Mouse (Mus musculus) stomach, embryonic 14.5 days (tissue): Measurements from ENCODE around the gene Cdk14. TPM values are rescaled to one million over a fixed set of nuclear protein-coding genes. Genes with fewer than 3 reads are reported as not detected.

Experiments
- ATAC-seq: fragments of 200-750 bp; cut with Nextera tagmentation; 2 replicates; pipeline ENCODE4 v1.8.0; 2017; ENCODE audit warnings: low read depth, moderate TSS enrichment; ENCODE audit not compliant: insufficient number of reproducible peaks, insufficient read depth, low FRiP score
- H3K27ac ChIP-seq: fragments of 300-500 bp; sonication (generic); 2 replicates; pipeline ENCODE4 v1.5.1; 2014; ENCODE audit warnings: mild to moderate bottlenecking, low read length, moderate library complexity, mixed read lengths
- H3K27me3 ChIP-seq: fragments of 300-500 bp; sonication (generic); 2 replicates; pipeline ENCODE4 v1.6.1; 2014; ENCODE audit warnings: low read length, control low read depth, mixed read lengths; ENCODE audit not compliant: control insufficient read depth, insufficient read depth
- H3K36me3 ChIP-seq: fragments of 300-500 bp; sonication (generic); 2 replicates; pipeline ENCODE4 v1.6.1; 2014; ENCODE audit warnings: mild to moderate bottlenecking, control low read depth, low read length, moderate library complexity, mixed read lengths; ENCODE audit not compliant: control insufficient read depth, insufficient read depth
- H3K4me1 ChIP-seq: fragments of 300-500 bp; sonication (generic); 2 replicates; pipeline ENCODE4 v1.6.1; 2014; ENCODE audit warnings: low read length, control low read depth, mixed read lengths; ENCODE audit not compliant: control insufficient read depth, insufficient read depth
- H3K4me2 ChIP-seq: fragments of 300-500 bp; sonication (generic); replicated peaks from 2 replicates; pipeline ENCODE4 v1.6.1; 2014; ENCODE audit warnings: low read depth, low read length, control low read depth
- H3K4me3 ChIP-seq: fragments of 300-500 bp; sonication (generic); 2 replicates; pipeline ENCODE4 v1.5.1; 2014; ENCODE audit warnings: low read depth, low read length, control low read depth
- H3K9ac ChIP-seq: fragments of 300-500 bp; sonication (generic); replicated peaks from 2 replicates; pipeline ENCODE4 v1.6.1; 2014; ENCODE audit warnings: low read depth, mild to moderate bottlenecking, control low read depth, low read length, moderate library complexity, mixed read lengths
- H3K9me3 ChIP-seq: fragments of 300-500 bp; sonication (generic); 2 replicates; pipeline ENCODE4 v1.6.1; 2016; ENCODE audit warnings: low read depth, low read length, control low read depth; ENCODE audit not compliant: control insufficient read depth
- WGBS: fragments of 180-500 bp; shearing (Covaris S2); extraction: QIAGEN DNeasy Blood & Tissue Kit; methylation state at CpG from one replicate; pipeline ENCODE4 v1.1.7; 2014; 5-methylcytosine and 5-hydroxymethylcytosine counted together
- polyA plus RNA-seq: library from polyadenylated mRNA; unstranded; fragments of >200 nt; fragmentation: Nextera tagmentation; extraction: Ambion mirVana; gene quantifications from 2 replicates; pipeline ENCODE4 v1.2.1, GENCODE M21; 2014

The Cdk14 gene
- polyA plus RNA-seq, 1 experiment from 2014 or later, result 28.3 TPM

GRCm38 (mm10) chr5:5359370-5359769 lies 60.7 kb downstream of the Cdk14 start:
- no peak overlapping the region for H3K4me3 ChIP-seq
- WGBS, result 96% methylated on average over 5 of the region's 5 CpGs
- no peak overlapping the region for H3K9ac ChIP-seq
- no peak overlapping the region for H3K4me2 ChIP-seq
- no peak for ATAC-seq
- 0 out of 2 replicates have a peak, but pooled peaks cover 3% of the 10 kb centered on the region for H3K36me3 ChIP-seq
- peaks cover 3% of the 10 kb centered on the region; the same call in 1 of the 2 replicates for H3K9me3 ChIP-seq
- no peaks in the 10 kb centered on the region for H3K27me3 ChIP-seq
- no peak overlapping the region for H3K27ac ChIP-seq
- H3K4me1 ChIP-seq, result no peaks in the 10 kb centered on the region

GRCm38 (mm10) chr5:5358019-5358717 lies 61.9 kb downstream of the Cdk14 start:
- no peaks in the 10 kb centered on the region for H3K36me3 ChIP-seq
- no peak overlapping the region for H3K4me2 ChIP-seq
- peaks cover 3% of the 10 kb centered on the region; the same call in 1 of the 2 replicates for H3K9me3 ChIP-seq
- no peak overlapping the region for H3K9ac ChIP-seq
- no peaks in the 10 kb centered on the region for H3K27me3 ChIP-seq
- 78% methylated on average over 18 of the region's 18 CpGs for WGBS
- no peaks in the 10 kb centered on the region for H3K4me1 ChIP-seq
- ATAC-seq, result no peak
- no peak overlapping the region for H3K27ac ChIP-seq
- H3K4me3 ChIP-seq, result no peak overlapping the region

- no peak overlapping the region for H3K4me3 ChIP-seq
- H3K27me3 ChIP-seq, result no peaks in the 10 kb centered on the region
- ATAC-seq, result no peak
- no peak overlapping the region for H3K27ac ChIP-seq
- H3K9ac ChIP-seq, result no peak overlapping the region
- H3K4me2 ChIP-seq, result no peak overlapping the region
- H3K9me3 ChIP-seq, result no peaks in the 10 kb centered on the region
- no peaks in the 10 kb centered on the region for H3K36me3 ChIP-seq
- no peaks in the 10 kb centered on the region for H3K4me1 ChIP-seq
- 19% methylated on average over 5 of the region's 5 CpGs for WGBS
These were observed 65.3 kb downstream of the Cdk14 start for GRCm38 (mm10) chr5:5354684-5355368.

- Histone ChIP-seq H3K4me2 (no peak overlapping the region), H3K27me3 (no peaks in the 10 kb centered on the region), H3K27ac (no peak overlapping the region), H3K9me3 (no peaks in the 10 kb centered on the region), H3K4me1 (no peaks in the 10 kb centered on the region), H3K36me3 (no peaks in the 10 kb centered on the region), H3K4me3 (no peak overlapping the region), H3K9ac (no peak overlapping the region)
- 32% methylated on average over 1 of the region's 1 CpGs for WGBS
- ATAC-seq, result no peak
These were observed 66.2 kb downstream of the Cdk14 start for GRCm38 (mm10) chr5:5353946-5354345.

GRCm38 (mm10) chr5:5344646-5345045 lies 75.5 kb downstream of the Cdk14 start:
- Histone ChIP-seq H3K9ac (no peak overlapping the region), H3K4me2 (no peak overlapping the region), H3K4me3 (no peak overlapping the region), H3K9me3 (no peaks in the 10 kb centered on the region), H3K27me3 (no peaks in the 10 kb centered on the region), H3K36me3 (no peaks in the 10 kb centered on the region), H3K27ac (no peak overlapping the region), H3K4me1 (peaks cover 19% of the 10 kb centered on the region)
- WGBS, result 74% methylated on average over 5 of the region's 5 CpGs
- ATAC-seq, result no peak

- Histone ChIP-seq H3K4me2 (no peak overlapping the region), H3K9ac (no peak overlapping the region), H3K4me1 (peaks cover 19% of the 10 kb centered on the region), H3K27me3 (no peaks in the 10 kb centered on the region), H3K9me3 (no peaks in the 10 kb centered on the region), H3K36me3 (no peaks in the 10 kb centered on the region), H3K27ac (peak overlapping the region; percentile 52; the same call in 1 of the 2 replicates), H3K4me3 (no peak overlapping the region)
- 78% methylated on average over 2 of the region's 2 CpGs for WGBS
- ATAC-seq, result 0 out of 2 replicates have a peak, but pooled peaks have one; percentile 30
These were observed 76.4 kb downstream of the Cdk14 start for GRCm38 (mm10) chr5:5343741-5344140.

- ATAC-seq, result peak; percentile 50
- no peaks in the 10 kb centered on the region for H3K27me3 ChIP-seq
- no peaks in the 10 kb centered on the region for H3K9me3 ChIP-seq
- no peak overlapping the region for H3K4me2 ChIP-seq
- WGBS, result 39% methylated on average over 2 of the region's 2 CpGs
- no peak overlapping the region for H3K9ac ChIP-seq
- no peak overlapping the region for H3K4me3 ChIP-seq
- H3K36me3 ChIP-seq, result no peaks in the 10 kb centered on the region
- peak overlapping the region; percentile 52; the same call in 1 of the 2 replicates for H3K27ac ChIP-seq
- H3K4me1 ChIP-seq, result peaks cover 19% of the 10 kb centered on the region
These were observed 76.8 kb downstream of the Cdk14 start for GRCm38 (mm10) chr5:5343267-5343666.

DNA sequence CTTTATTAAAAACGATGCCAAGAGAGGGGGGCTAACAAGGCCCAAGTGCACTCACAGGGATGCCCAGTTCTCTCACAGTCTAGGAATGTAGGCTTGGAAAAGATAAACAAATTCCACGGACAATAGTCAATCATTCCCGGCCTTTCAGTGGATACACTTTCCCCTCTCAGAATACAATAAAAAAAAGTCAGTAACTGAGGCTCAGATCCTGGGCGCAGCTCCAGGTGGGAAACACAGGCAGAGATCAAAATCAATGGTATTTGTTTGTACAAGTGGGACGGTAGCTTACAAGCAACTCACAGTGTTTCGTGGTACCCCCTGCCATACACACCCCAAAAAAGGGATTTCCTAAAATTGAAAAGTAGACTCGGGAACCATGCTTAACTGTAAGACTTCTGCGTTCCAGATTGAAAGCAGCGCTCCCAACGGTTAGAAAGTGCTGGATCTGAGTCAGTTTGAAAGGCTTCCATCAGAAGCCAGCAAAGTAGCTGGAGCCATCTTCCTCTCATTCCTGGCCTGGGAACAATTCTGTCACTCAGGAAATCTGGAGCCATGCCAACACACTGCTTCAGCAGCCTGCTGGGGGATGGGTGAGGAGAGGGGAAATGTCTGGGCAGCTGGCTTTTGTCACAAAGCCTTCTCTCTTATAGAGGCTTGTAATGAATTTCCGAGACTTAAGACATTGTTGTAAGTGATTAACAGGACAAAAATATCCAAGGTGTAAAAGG lies 77.5 kb downstream of the Cdk14 start:
- Histone ChIP-seq H3K4me3 (no peak overlapping the region), H3K4me2 (no peak overlapping the region; the same call in 1 of the 2 replicates), H3K9ac (no peak overlapping the region), H3K4me1 (peaks cover 19% of the 10 kb centered on the region), H3K9me3 (no peaks in the 10 kb centered on the region), H3K27me3 (no peaks in the 10 kb centered on the region), H3K36me3 (no peaks in the 10 kb centered on the region), H3K27ac (peak overlapping the region; percentile 2; the same call in 1 of the 2 replicates)
- 18% methylated on average over 11 of the region's 11 CpGs for WGBS
- ATAC-seq, result peak; percentile 76; the same call in 1 of the 2 replicates
